Mouse (Mus musculus): ENCODE data around the gene Mrpl53. TPM values are rescaled to one million over a fixed set of nuclear protein-coding genes. Genes with fewer than 3 reads are reported as not detected.
A peak's percentile ranks its signal among the peaks of the same experiment; 100 is the strongest.

Gene Mrpl53
- polyA plus RNA-seq, 1 experiment from 2014 or later: 132 TPM

DNA sequence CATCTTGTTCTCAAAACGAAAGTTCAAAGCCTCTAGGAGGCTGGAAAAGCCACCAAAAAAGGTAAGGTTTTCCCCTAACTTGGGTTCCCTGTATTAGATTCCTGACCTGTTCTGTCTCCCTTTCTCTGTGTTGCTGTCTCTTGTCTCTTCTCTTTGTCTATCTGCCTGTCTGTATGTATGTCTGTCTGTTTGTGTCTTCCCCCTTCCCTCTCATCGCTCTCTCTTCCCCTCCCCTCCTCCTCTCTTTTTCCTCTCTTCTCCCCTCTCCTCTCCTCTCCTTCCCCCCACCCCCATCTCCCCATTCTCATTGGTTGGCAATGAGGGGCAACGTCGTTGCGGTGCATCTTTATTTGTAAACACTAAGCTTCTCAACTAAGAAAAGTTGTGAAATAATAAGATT, 16.5 kb downstream of the Mrpl53 start, which contains the start of gene Ino80b:
Gene Ino80b, minus strand, starts transcription at position 101 of the 400 bp plus-strand sequence.
- ATAC-seq (ENCODE audit: insufficient number of reproducible peaks, insufficient read depth, low FRiP score, low TSS enrichment): no peak
- peak within 1 kb of the TSS; percentile 90 for H3K4me2 ChIP-seq (replicated peaks)
- no peaks in the 10 kb centered on the region for H3K36me3 ChIP-seq
- 26% methylated on average over 5 of the region's 5 CpGs for WGBS
- no peaks in the 10 kb centered on the region for H3K27me3 ChIP-seq
- peak within 1 kb of the TSS; percentile 70 for H3K27ac ChIP-seq
- peak within 1 kb of the TSS; percentile 69 for H3K9ac ChIP-seq
- peak within 1 kb of the TSS; percentile 73 for H3K4me3 ChIP-seq
- H3K4me1 ChIP-seq: peaks cover 25% of the 10 kb centered on the region
- no peaks in the 10 kb centered on the region for H3K9me3 ChIP-seq

DNA sequence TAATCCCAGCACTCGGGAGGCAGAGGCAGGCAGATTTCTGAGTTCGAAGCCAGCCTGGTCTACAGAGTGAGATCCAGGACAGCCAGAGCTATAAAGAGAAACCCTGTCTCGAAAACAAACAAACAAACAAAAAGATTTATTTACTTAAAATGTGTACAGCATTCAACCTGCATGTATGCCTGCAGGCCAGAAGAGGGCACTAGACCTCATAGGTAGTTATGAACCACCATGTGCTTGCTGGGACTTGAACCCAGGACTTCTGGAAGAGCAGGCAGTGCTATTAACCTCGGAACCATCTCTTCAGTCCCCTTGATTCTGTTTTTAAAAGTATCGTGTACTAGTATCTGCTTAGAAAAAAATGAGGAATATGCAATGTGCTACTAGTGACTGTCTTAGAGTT, 18.6 kb downstream of the Mrpl53 start:
- Histone ChIP-seq H3K4me2 (replicated peaks) (no peak overlapping the region), H3K9me3 (no peaks in the 10 kb centered on the region), H3K4me3 (no peak overlapping the region), H3K9ac (no peak overlapping the region), H3K36me3 (no peaks in the 10 kb centered on the region), H3K27me3 (no peaks in the 10 kb centered on the region), H3K4me1 (peaks cover 25% of the 10 kb centered on the region), H3K27ac (no peak overlapping the region)
- ATAC-seq (ENCODE audit: insufficient number of reproducible peaks, insufficient read depth, low FRiP score, low TSS enrichment): no peak
- 94% methylated on average over 5 of the region's 5 CpGs for WGBS

DNA sequence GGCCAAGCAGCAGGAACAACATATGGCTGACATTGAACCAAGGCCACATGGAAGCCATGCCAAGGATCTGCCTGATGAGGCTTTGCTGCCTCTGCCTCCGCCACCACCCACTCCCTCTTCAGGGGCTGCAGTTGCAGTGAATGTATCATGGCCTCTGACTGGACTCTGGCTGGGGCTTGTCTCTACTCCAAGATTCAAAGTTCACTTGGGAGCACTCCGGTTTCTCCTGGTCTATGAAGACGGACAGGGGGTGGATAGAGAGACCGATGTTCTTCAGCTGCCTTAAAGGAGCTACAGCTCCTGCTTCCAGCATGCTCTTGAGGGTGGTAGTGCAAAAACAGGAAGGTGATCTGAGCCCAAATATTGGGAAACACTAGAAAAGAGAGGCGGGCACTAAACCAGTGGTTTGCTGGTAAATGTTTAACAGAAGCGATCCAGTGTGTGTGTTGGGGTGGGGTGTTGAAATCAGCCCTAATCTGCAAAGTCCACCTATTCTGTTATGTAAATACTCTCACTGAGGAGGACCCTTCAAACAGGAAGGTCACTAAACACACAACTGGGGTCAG, 22.7 kb downstream of the Mrpl53 start:
- H3K4me1 ChIP-seq: peaks cover 15% of the 10 kb centered on the region
- 75% methylated on average over 6 of the region's 6 CpGs for WGBS

DNA sequence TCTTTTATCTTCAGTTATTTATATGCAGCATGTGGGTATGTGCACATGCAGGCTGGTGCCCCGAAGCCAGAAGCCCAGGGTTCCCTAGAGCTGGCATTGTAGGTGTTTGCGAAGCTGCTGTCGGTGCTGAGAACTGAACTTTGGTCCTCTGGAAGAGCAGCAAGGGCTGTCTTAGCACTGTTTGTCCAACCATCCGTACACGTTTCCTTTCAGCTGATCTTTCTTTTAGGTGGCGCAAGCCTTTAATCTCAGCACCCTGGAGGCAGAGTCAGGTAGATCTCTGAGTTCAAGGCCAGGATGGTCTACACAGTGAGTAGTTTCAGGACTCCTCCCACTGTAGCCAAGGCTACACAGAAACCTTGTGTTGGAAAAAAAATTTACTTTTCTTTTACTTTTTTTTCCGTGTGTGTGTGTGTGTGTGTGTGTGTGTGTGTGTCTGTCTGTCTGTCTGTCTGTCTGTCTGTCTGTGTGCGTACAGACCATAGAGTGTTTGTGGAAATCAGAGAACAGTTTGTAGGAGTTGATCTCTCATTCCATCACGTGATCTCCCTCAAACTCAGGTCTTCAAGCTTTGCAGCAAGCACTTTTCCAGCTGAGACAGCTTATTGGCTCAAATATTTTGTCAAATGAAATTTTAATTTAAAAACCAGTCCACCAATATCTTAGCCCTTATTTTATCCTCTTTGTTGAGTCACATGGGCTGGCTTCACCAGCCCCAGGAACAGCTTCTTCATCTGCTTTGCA, 23.5 kb downstream of the Mrpl53 start:
- H3K4me2 ChIP-seq (replicated peaks): no peak overlapping the region
- no peak for ATAC-seq (ENCODE audit: insufficient number of reproducible peaks, insufficient read depth, low FRiP score, low TSS enrichment)
- H3K4me3 ChIP-seq: no peak overlapping the region
- H3K36me3 ChIP-seq: no peaks in the 10 kb centered on the region
- no peaks in the 10 kb centered on the region for H3K9me3 ChIP-seq
- 86% methylated on average over 9 of the region's 9 CpGs for WGBS
- no peak overlapping the region for H3K9ac ChIP-seq
- H3K4me1 ChIP-seq: peaks cover 18% of the 10 kb centered on the region
- no peak overlapping the region for H3K27ac ChIP-seq
- H3K27me3 ChIP-seq: no peaks in the 10 kb centered on the region

More for the DNA sequence above, 22.7 kb downstream of the Mrpl53 start:
- no peaks in the 10 kb centered on the region for H3K27me3 ChIP-seq
- no peak overlapping the region for H3K27ac ChIP-seq
- H3K4me2 ChIP-seq (replicated peaks): no peak overlapping the region
- ATAC-seq (ENCODE audit: insufficient number of reproducible peaks, insufficient read depth, low FRiP score, low TSS enrichment): no peak
- H3K9me3 ChIP-seq: no peaks in the 10 kb centered on the region
- H3K36me3 ChIP-seq: no peaks in the 10 kb centered on the region
- no peak overlapping the region for H3K4me3 ChIP-seq
- no peak overlapping the region for H3K9ac ChIP-seq

DNA sequence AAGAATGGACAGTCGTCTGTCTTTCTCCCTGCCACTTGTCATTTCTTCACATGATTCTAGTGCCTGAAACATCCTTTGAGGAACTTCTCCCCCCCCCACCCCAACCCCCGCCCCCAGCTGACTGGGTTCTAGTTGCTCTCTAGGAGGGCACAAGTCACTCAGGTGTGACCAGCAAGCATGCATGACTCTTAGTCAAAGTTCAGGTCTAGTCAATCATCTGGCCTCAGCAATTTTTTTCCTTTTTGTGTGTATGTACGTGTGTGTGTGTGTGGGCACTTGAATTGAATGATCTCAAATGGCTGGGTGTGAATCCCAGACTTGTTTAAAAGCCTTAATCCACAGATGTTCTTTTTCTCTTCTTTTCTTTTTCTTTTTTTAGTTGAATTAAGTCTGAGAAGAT, 25.4 kb downstream of the Mrpl53 start:
- H3K4me3 ChIP-seq: no peak overlapping the region
- H3K4me1 ChIP-seq: peaks cover 30% of the 10 kb centered on the region
- H3K27ac ChIP-seq: no peak overlapping the region
- no peaks in the 10 kb centered on the region for H3K27me3 ChIP-seq
- no peaks in the 10 kb centered on the region for H3K9me3 ChIP-seq
- H3K4me2 ChIP-seq (replicated peaks): no peak overlapping the region
- no peaks in the 10 kb centered on the region for H3K36me3 ChIP-seq
- no peak overlapping the region for H3K9ac ChIP-seq
- no peak for ATAC-seq (ENCODE audit: insufficient number of reproducible peaks, insufficient read depth, low FRiP score, low TSS enrichment)
- WGBS: 62% methylated on average over 3 of the region's 3 CpGs

DNA sequence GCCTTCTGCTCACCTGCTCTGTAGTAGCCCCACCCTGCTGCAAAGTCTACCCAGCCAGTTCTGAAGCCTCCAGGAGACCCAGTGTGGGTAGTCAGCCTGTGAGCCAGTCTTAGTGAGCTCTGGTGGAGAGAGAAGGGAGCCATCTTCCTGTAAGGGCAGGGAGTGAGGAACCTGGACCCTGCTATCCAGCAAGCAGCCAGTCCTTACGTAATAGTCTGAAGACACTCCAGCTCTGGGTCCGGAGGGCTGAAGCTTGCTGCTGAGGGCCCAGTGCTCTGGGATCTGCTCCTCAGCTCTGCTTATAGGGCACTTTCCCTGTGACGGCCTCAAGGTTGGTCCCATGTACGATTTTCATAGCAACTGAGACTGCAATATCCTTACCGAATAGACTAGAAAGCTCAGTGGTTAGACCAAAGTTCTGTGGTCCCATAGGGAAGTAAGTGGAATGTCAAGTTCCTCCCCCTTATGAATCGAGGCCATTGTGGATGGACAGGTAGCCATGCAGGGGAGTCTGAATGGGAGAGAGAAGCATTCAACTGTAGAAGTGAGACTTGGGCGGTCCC, 26.2 kb downstream of the Mrpl53 start, which contains the start of gene Rtkn:
Gene Rtkn, plus strand, starts transcription at position 513 of the 563 bp plus-strand sequence.
- no peaks in the 10 kb centered on the region for H3K27me3 ChIP-seq
- H3K27ac ChIP-seq: peak within 1 kb of the TSS; percentile 100
- H3K4me2 ChIP-seq (replicated peaks): peak within 1 kb of the TSS; percentile 70
- peaks cover 38% of the 10 kb centered on the region for H3K4me1 ChIP-seq
- peak within 1 kb of the TSS; percentile 51 for H3K4me3 ChIP-seq
- H3K9me3 ChIP-seq: no peaks in the 10 kb centered on the region
- H3K9ac ChIP-seq: peak within 1 kb of the TSS; percentile 83
- no peak for ATAC-seq (ENCODE audit: insufficient number of reproducible peaks, insufficient read depth, low FRiP score, low TSS enrichment)
- H3K36me3 ChIP-seq: no peaks in the 10 kb centered on the region
- WGBS: 58% methylated on average over 7 of the region's 7 CpGs

DNA sequence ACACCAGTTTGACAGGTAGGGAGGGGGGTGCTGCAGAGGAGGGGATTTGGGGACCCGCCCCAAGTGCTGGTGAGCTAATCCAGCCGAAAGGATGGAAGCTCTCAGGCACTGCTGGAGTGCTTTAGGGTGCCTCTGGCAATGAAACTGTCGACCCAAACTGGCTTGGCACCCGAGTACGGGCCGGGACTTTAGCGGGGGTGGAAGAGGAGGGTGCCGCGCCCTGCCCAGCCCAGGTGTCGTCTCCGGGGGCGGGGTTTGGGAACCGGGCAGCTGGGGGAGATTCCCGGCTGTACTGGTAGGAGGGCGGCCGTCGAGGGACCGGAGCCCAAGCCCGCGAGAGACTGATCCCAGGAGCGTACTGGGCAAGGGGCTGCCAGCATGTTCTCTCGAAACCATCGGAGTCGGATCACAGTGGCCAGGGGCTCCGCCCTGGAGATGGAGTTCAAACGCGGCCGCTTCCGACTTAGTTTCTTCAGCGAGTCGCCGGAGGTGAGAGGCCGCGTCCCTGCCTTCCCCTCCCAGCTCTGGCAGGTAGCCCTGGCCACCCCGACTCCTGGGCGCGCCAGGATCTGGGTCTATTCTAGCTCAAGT, 26.8 kb downstream of the Mrpl53 start:
- Histone ChIP-seq H3K4me3 (peak overlapping the region; percentile 51), H3K27me3 (no peaks in the 10 kb centered on the region), H3K27ac (peak overlapping the region; percentile 100), H3K4me1 (peaks cover 39% of the 10 kb centered on the region), H3K9me3 (no peaks in the 10 kb centered on the region), H3K36me3 (no peaks in the 10 kb centered on the region), H3K9ac (peak overlapping the region; percentile 83), H3K4me2 (replicated peaks) (peak overlapping the region; percentile 70)
- WGBS: 2% methylated on average over 36 of the region's 37 CpGs
- ATAC-seq (ENCODE audit: insufficient number of reproducible peaks, insufficient read depth, low FRiP score, low TSS enrichment): no peak

GRCm38 (mm10) chr6:83136291-83136880, 27.5 kb downstream of the Mrpl53 start:
- ATAC-seq (ENCODE audit: insufficient number of reproducible peaks, insufficient read depth, low FRiP score, low TSS enrichment): no peak

GRCm38 (mm10) chr6:83136881-83137575, 28.2 kb downstream of the Mrpl53 start:
- no peaks in the 10 kb centered on the region for H3K9me3 ChIP-seq
- peak overlapping the region; percentile 83 for H3K9ac ChIP-seq
- 1% methylated on average over 26 of the region's 26 CpGs for WGBS
- peak overlapping the region; percentile 51 for H3K4me3 ChIP-seq
- peaks cover 46% of the 10 kb centered on the region for H3K4me1 ChIP-seq
- H3K27ac ChIP-seq: peak overlapping the region; percentile 100
- peak; percentile 85 for ATAC-seq (ENCODE audit: insufficient number of reproducible peaks, insufficient read depth, low FRiP score, low TSS enrichment)
- no peaks in the 10 kb centered on the region for H3K36me3 ChIP-seq
- H3K4me2 ChIP-seq (replicated peaks): peak overlapping the region; percentile 70
- 0 out of 2 replicates have a peak, but pooled peaks cover 5% of the 10 kb centered on the region for H3K27me3 ChIP-seq

More at GRCm38 (mm10) chr6:83136291-83136880, 27.5 kb downstream of the Mrpl53 start:
- peak overlapping the region; percentile 100 for H3K27ac ChIP-seq
- no peaks in the 10 kb centered on the region for H3K36me3 ChIP-seq
- H3K4me3 ChIP-seq: peak overlapping the region; percentile 51
- H3K27me3 ChIP-seq: no peaks in the 10 kb centered on the region
- H3K9ac ChIP-seq: peak overlapping the region; percentile 83
- H3K4me1 ChIP-seq: peaks cover 40% of the 10 kb centered on the region
- H3K4me2 ChIP-seq (replicated peaks): peak overlapping the region; percentile 70
- 11% methylated on average over 5 of the region's 5 CpGs for WGBS
- no peaks in the 10 kb centered on the region for H3K9me3 ChIP-seq

DNA sequence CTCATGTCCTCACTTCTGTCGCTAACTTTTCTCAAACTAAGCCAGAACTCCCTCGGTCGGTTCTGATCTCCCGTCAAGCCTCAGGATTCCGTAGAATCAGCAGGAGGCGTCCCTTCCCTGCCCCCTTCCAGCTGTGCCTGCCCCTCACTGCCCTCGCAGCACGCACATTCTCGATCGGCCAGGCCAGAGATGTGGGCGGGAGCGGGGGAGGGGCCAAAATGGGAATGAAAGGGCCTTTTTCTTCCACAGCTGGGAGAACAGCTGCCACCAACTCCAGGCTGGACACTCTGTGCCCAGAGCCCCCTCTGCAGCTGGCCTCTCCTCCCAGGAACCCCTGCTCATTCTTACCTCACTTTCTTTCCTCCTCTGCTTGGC, 28.7 kb downstream of the Mrpl53 start:
- Histone ChIP-seq H3K9me3 (no peaks in the 10 kb centered on the region), H3K4me1 (peaks cover 52% of the 10 kb centered on the region), H3K4me2 (replicated peaks) (peak overlapping the region; percentile 70), H3K27ac (peak overlapping the region; percentile 100), H3K27me3 (0 out of 2 replicates have a peak, but pooled peaks cover 5% of the 10 kb centered on the region), H3K36me3 (no peaks in the 10 kb centered on the region), H3K9ac (peak overlapping the region; percentile 83), H3K4me3 (peak overlapping the region; percentile 51)
- WGBS: 0% methylated on average over 12 of the region's 12 CpGs
- peak; percentile 64 for ATAC-seq (ENCODE audit: insufficient number of reproducible peaks, insufficient read depth, low FRiP score, low TSS enrichment)

DNA sequence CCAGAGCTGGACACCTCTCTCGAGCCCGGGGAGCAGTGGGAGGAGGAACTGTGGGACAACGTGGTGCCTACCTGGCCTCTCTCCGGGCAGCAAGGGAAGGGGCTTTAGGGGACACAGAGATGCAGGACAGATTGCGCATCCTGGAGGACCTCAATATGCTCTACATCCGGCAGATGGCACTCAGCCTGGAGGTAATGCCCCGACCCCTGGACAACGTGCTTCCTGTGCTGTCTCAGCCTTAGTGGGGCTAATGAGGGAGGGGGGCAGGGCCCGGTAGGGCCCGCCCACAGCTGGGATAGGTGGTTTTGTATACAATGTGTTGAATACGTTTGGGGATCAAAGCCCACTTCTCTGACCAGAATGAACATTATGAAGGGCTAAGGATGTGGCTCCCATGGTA, 29.2 kb downstream of the Mrpl53 start:
- 0 out of 2 replicates have a peak, but pooled peaks have one; percentile 17 for ATAC-seq (ENCODE audit: insufficient number of reproducible peaks, insufficient read depth, low FRiP score, low TSS enrichment)
- Histone ChIP-seq H3K9me3 (no peaks in the 10 kb centered on the region), H3K27ac (peak overlapping the region; percentile 100), H3K4me1 (peaks cover 56% of the 10 kb centered on the region), H3K36me3 (no peaks in the 10 kb centered on the region), H3K4me3 (peak overlapping the region; percentile 51), H3K4me2 (replicated peaks) (peak overlapping the region; percentile 70), H3K27me3 (0 out of 2 replicates have a peak, but pooled peaks cover 5% of the 10 kb centered on the region), H3K9ac (peak overlapping the region; percentile 83)
- 1% methylated on average over 11 of the region's 11 CpGs for WGBS

All from embryonic facial prominence, embryonic 12.5 days (tissue).